Mouse (Mus musculus) megakaryocyte, embryonic 14.5 days (primary cell): ENCODE results near the gene Epas1.

Experiments
- FLI1 ChIP-seq: IDR thresholded peaks from 2 replicates; pipeline ENCODE4 v1.6.1; 2012; ENCODE audit warnings: low read length, inconsistent platforms, mixed read lengths
- GATA1 ChIP-seq: IDR thresholded peaks from 3 replicates; pipeline ENCODE4 v1.6.1; 2012; ENCODE audit warnings: mixed read lengths, low read length, inconsistent platforms, borderline replicate concordance

- TF ChIP-seq GATA1 (no peak), FLI1 (no peak)
These were observed 19.9 kb upstream of the Epas1 start for GRCm38 (mm10) chr17:86733644-86734043.
